Mouse (Mus musculus) liver, adult 2 months (tissue): ENCODE results near the gene Col4a1. TPM values are rescaled to one million over a fixed set of nuclear protein-coding genes. Genes with fewer than 3 reads are reported as not detected.

Experiments
- DNase-seq: peaks from one replicate; pipeline ENCODE4 v3.0.0-alpha.2; 2011; ENCODE audit warnings: low read depth, low spot score; ENCODE audit errors: extremely low read depth
- H3K27ac ChIP-seq: fragments of 200-500 bp; replicated peaks from 2 replicates; pipeline ENCODE4 v1.5.1; 2012; ENCODE audit warnings: low read depth, mild to moderate bottlenecking, control low read depth, inconsistent platforms, low read length; ENCODE audit not compliant: insufficient read depth
- H3K27me3 ChIP-seq: fragments of 200-500 bp; 2 replicates; pipeline ENCODE4 v1.6.1; 2012; ENCODE audit warnings: mild to moderate bottlenecking, moderate library complexity, low read length, inconsistent platforms; ENCODE audit not compliant: control insufficient read depth, insufficient read depth
- H3K36me3 ChIP-seq: fragments of 200-500 bp; 2 replicates; pipeline ENCODE4 v1.6.1; 2012; ENCODE audit warnings: low read length, inconsistent platforms; ENCODE audit not compliant: control insufficient read depth, insufficient read depth
- H3K4me1 ChIP-seq: fragments of 200-500 bp; 2 replicates; pipeline ENCODE4 v1.6.1; 2011; ENCODE audit warnings: low read length; ENCODE audit not compliant: control insufficient read depth, insufficient read depth
- H3K4me3 ChIP-seq: fragments of 200-500 bp; 2 replicates; pipeline ENCODE4 v1.5.1; 2011; ENCODE audit warnings: low read depth, mild to moderate bottlenecking, control low read depth, low read length, moderate library complexity; ENCODE audit not compliant: insufficient read depth
- H3K79me2 ChIP-seq: fragments of 200-500 bp; 2 replicates; pipeline ENCODE4 v1.6.1; 2012; ENCODE audit warnings: inconsistent platforms, mild to moderate bottlenecking, low read length, moderate library complexity; ENCODE audit not compliant: control insufficient read depth, insufficient read depth
- H3K9ac ChIP-seq: fragments of 200-500 bp; 2 replicates; pipeline ENCODE4 v1.6.1; 2012; ENCODE audit warnings: low read depth, mild to moderate bottlenecking, control low read depth, inconsistent platforms, low read length
- CTCF ChIP-seq: fragments of 200-500 bp; IDR thresholded peaks from 2 replicates; pipeline ENCODE4 v1.5.1; 2011; ENCODE audit warnings: low read depth, low read length, control low read depth
- POLR2A ChIP-seq: fragments of 200-500 bp; IDR thresholded peaks from 2 replicates; pipeline ENCODE4 v1.6.1; 2011; ENCODE audit warnings: low read length, control low read depth; ENCODE audit not compliant: insufficient read depth; ENCODE audit errors: extremely low read depth
- WGBS: fragments of 180-500 bp; shearing (Covaris S2); methylation state at CpG from one replicate; pipeline ENCODE4 v1.1.7; 2018; 5-methylcytosine and 5-hydroxymethylcytosine counted together
- polyA plus RNA-seq: library from polyadenylated mRNA; depleted of rRNA; stranded (reverse); fragments of >200 nt; gene quantifications from 2 replicates; pipeline ENCODE4 v1.2.3, GENCODE M21; 2012
- total RNA-seq: library from RNA; depleted of rRNA; stranded (reverse); fragments of >200 nt; gene quantifications from 2 replicates; pipeline ENCODE4 v1.2.3, GENCODE M21; 2014

The Col4a1 gene
- total and polyA plus RNA-seq, 2 experiments, result 25.7 to 29.1 TPM

DNA sequence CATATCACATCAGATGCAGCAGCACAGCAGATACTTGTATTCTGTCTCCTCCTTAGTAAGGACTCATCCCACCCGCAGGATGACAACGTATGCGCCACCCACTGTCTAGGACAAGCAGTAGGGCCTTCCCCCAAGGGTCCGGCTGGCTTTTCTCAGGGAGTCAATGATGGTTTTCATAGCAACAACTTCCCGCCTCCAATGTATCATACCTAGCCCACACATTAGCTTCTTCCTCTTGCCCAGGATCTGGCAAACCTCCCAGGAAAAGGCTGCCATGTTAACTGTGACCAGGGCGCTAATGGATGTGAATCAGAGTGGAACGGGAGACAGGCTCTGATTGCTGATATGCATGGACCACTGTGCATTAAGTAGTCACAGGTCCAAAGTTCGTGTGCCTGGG, 12.2 kb downstream of the Col4a1 start:
- WGBS, result 88% methylated on average over 8 of the region's 8 CpGs
- H3K9ac ChIP-seq, result no peak overlapping the region
- no peaks in the 10 kb centered on the region; the same call in 1 of the 2 replicates for H3K79me2 ChIP-seq
- no peak for DNase-seq
- TF ChIP-seq CTCF (no peak), POLR2A (no peak)
- H3K4me3 ChIP-seq, result no peak overlapping the region
- H3K27me3 ChIP-seq, result no peaks in the 10 kb centered on the region
- 0 out of 2 replicates have a peak, but pooled peaks cover under 1% of the 10 kb centered on the region for H3K4me1 ChIP-seq
- no peaks in the 10 kb centered on the region for H3K36me3 ChIP-seq
- no peak overlapping the region for H3K27ac ChIP-seq

- H3K27ac ChIP-seq, result no peak overlapping the region
- 69% methylated on average over 3 of the region's 3 CpGs for WGBS
- no peaks in the 10 kb centered on the region for H3K27me3 ChIP-seq
- TF ChIP-seq CTCF, result no peak
- no peak for TF ChIP-seq POLR2A
- no peak for DNase-seq
- H3K79me2 ChIP-seq, result no peaks in the 10 kb centered on the region; the same call in 1 of the 2 replicates
- no peaks in the 10 kb centered on the region for H3K4me1 ChIP-seq
- H3K9ac ChIP-seq, result no peak overlapping the region
- H3K4me3 ChIP-seq, result no peak overlapping the region
- H3K36me3 ChIP-seq, result no peaks in the 10 kb centered on the region
Measured at GRCm38 (mm10) chr8:11299317-11299602, 13.4 kb downstream of the Col4a1 start.

- Histone ChIP-seq H3K9ac (no peak overlapping the region), H3K27ac (no peak overlapping the region), H3K27me3 (no peaks in the 10 kb centered on the region), H3K79me2 (no peaks in the 10 kb centered on the region), H3K4me1 (no peaks in the 10 kb centered on the region), H3K4me3 (no peak overlapping the region), H3K36me3 (no peaks in the 10 kb centered on the region)
- no peak for TF ChIP-seq POLR2A
- TF ChIP-seq CTCF, result no peak
- DNase-seq, result no peak
- 73% methylated on average over 12 of the region's 12 CpGs for WGBS
Measured at GRCm38 (mm10) chr8:11298531-11299316, 13.9 kb downstream of the Col4a1 start.

DNA sequence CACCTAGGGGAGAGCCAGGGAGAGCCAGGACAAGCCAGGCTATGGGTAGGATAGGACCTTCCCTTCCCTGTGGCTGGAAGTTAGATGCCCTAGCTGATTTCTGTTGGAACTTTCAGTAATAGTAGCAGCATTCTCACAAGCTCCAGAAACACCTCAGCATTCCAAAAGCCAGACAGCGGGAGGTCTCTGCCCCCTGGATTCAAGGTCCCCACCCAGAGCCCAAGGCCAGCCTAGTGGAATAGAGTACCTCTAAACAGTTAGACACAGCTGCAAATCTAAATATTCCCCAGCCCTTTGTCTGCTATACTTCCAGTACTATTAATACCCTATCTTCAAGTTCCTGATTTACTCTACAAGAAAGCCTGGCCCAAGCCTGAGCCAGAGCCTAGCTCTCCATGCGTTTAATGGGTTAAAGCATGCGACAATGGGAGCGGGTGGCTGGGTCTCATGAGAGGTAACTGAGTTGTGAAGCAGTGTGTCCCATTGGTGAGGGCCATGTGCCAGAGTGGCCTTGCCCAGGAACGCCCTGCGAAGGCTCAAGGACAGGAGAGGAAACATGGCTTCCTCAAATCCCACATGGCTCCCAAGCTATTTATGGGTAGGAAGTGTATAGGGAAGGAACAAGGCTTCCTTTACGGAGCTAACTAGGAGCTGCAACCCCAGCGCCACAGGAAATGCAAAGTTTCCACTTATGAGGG, 15.3 kb downstream of the Col4a1 start:
- Histone ChIP-seq H3K4me1 (no peaks in the 10 kb centered on the region), H3K36me3 (no peaks in the 10 kb centered on the region), H3K27me3 (no peaks in the 10 kb centered on the region), H3K4me3 (no peak overlapping the region), H3K27ac (peak overlapping the region; percentile 4; the same call in 1 of the 2 replicates), H3K79me2 (no peaks in the 10 kb centered on the region), H3K9ac (no peak overlapping the region)
- TF ChIP-seq CTCF (no peak), POLR2A (no peak)
- 77% methylated on average over 8 of the region's 8 CpGs for WGBS
- DNase-seq, result no peak

DNA sequence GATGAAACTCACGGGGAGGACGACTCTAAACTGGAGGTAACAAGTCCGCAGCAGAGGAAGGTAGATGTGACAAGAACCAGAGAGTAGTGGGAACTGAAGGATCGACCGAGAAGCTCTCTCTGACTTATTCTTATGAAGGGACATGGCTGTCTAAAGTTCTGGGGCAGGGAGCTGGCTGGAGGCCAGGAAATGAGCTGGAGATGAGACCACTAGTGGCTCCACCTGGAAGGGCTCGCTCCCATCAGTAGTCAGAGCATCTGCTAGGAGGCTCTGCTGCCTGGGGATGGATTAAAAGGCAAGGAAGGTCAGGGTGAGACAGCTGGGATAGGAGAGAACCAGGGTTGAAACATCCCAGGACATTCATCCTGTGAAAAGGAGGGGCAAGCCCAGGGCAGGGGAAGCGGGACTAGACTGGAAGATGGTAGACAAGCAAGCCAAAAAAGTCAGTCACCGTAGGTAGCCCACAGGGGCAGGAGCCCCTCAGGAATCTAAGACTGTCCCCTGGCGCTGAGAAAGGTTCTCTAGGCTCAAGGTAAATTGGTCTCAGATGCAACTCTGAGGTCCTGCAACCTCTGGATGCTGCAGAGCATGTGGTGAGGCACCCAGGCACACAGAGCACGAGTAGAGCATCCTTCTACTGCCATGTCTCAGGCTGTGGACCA, 16.2 kb downstream of the Col4a1 start:
- no peaks in the 10 kb centered on the region for H3K79me2 ChIP-seq
- no peak overlapping the region for H3K27ac ChIP-seq
- DNase-seq, result no peak
- H3K36me3 ChIP-seq, result no peaks in the 10 kb centered on the region
- no peak overlapping the region for H3K4me3 ChIP-seq
- H3K4me1 ChIP-seq, result no peaks in the 10 kb centered on the region
- no peak overlapping the region for H3K9ac ChIP-seq
- no peaks in the 10 kb centered on the region for H3K27me3 ChIP-seq
- TF ChIP-seq POLR2A (no peak), CTCF (no peak)
- WGBS, result 87% methylated on average over 10 of the region's 10 CpGs
